Mouse (Mus musculus): Measurements from ENCODE around the gene Elfn1.

GRCm38 (mm10) chr5:139911506-139911905, 3.8 kb downstream of the Elfn1 start:
- no peak for TF ChIP-seq POLR2A (IDR thresholded peaks at IDR 0.05; ENCODE audit: extremely low read depth, insufficient read depth, low read length)
- TF ChIP-seq CTCF (IDR thresholded peaks at IDR 0.05; ENCODE audit: low read depth, low read length) = no peak

All from liver, adult 2 months (tissue).